ENCODE assay signal across 11 mouse cellular contexts in the genomic region with DNA sequence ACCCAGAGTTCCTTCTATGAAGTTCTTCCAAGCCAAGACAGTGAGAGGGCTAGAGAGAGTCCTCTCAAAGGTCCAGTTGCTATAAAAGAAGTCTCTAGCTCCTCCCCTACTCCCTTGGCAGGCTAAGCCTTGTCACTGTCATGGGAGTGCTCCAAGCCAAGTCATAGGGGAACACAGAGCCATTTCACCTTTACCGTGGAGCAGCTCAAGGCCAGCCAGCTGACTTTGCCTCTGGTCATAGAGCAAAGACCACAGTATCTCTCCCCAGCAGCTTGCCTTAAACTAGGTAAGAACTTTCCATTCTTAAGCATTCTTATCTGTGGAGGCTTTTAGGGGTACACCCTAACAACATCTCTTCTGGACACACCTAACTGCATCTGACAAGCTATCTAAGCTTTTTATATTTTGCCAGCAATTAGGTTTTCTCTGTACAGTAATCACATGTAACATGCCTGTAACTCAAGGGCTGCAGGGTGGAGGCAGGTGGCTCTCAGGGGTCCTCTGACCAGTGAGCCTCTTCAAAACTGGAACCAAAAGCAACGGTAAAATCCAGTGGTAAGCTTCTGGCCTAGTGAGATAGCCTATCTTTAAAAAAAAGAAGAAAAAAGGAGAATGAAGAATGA. TPM values are rescaled to one million over a fixed set of nuclear protein-coding genes. Genes with fewer than 3 reads are reported as not detected.
DNase-seq lines count a peak whose midpoint lies in the region; ATAC-seq and TF ChIP-seq lines count a peak whose summit lies in the region.
"Had no signal": no experiment of that assay in that cellular context is flagged by ENCODE, and none has a peak within 500 bp of the region (broad histone marks: within the 10 kb centered on the region; RNA-seq: fewer than 3 reads in every experiment).

No protein-coding gene starts in this region.

- H3K4me1 ChIP-seq in erythroblast, embryonic 14.5 days (ENCODE audit: control insufficient read depth), result peaks cover 56% of the 10 kb centered on the region
- H3K4me1 ChIP-seq in midbrain, postnatal 0 days (ENCODE audit: insufficient read depth, low read length), result 0 out of 2 replicates have a peak, but pooled peaks cover 3% of the 10 kb centered on the region
- peaks cover 30% of the 10 kb centered on the region for H3K4me1 ChIP-seq in forebrain, embryonic 15.5 days

- WGBS in midbrain, postnatal 0 days, result 80% methylated on average over 2 of the region's 2 CpGs
- WGBS in forebrain, embryonic 15.5 days, result 97% methylated on average over 2 of the region's 2 CpGs

- intact Hi-C loops in heart, postnatal 36 days (cut with DNase I), result no loop called here

- H3K4me2 ChIP-seq in midbrain, postnatal 0 days (ENCODE audit: low read depth, low read length, poor library complexity, severe bottlenecking), result no peak overlapping the region
- H3K4me2 ChIP-seq in forebrain, embryonic 15.5 days (replicated peaks), result no peak overlapping the region
- H3K4me2 ChIP-seq: hindbrain, embryonic 15.5 days had no signal

- no peak for TF ChIP-seq CTCF in midbrain, postnatal 0 days (IDR thresholded peaks at IDR 0.05)

- no peaks in the 10 kb centered on the region for H3K27me3 ChIP-seq in erythroblast, embryonic 14.5 days (ENCODE audit: control insufficient read depth)
- no peaks in the 10 kb centered on the region for H3K27me3 ChIP-seq in midbrain, postnatal 0 days (ENCODE audit: insufficient read depth, low read length)
- H3K27me3 ChIP-seq in forebrain, embryonic 15.5 days, result no peaks in the 10 kb centered on the region
- H3K27me3 ChIP-seq: hindbrain, embryonic 15.5 days had no signal

- H3K4me3 ChIP-seq in erythroblast, embryonic 14.5 days (replicated peaks), result peak overlapping the region; percentile 54
- H3K4me3 ChIP-seq in midbrain, postnatal 0 days (ENCODE audit: low read depth, low read length), result no peak overlapping the region
- H3K4me3 ChIP-seq in forebrain, embryonic 15.5 days, result no peak overlapping the region
- H3K4me3 ChIP-seq: hindbrain, embryonic 15.5 days had no signal

- H3K27ac ChIP-seq in midbrain, postnatal 0 days (ENCODE audit: low read depth, low read length), result no peak overlapping the region
- H3K27ac ChIP-seq in forebrain, embryonic 15.5 days (replicated peaks), result no peak overlapping the region
- H3K27ac ChIP-seq: hindbrain, embryonic 15.5 days had no signal

- H3K9me3 ChIP-seq in erythroblast, embryonic 14.5 days (ENCODE audit: control insufficient read depth, low read length), result peaks cover 4% of the 10 kb centered on the region
- no peaks in the 10 kb centered on the region for H3K9me3 ChIP-seq in midbrain, postnatal 0 days (ENCODE audit: low read length)
- H3K9me3 ChIP-seq in forebrain, embryonic 15.5 days, result no peaks in the 10 kb centered on the region
- H3K9me3 ChIP-seq: hindbrain, embryonic 15.5 days had no signal

- H3K9ac ChIP-seq in midbrain, postnatal 0 days (replicated peaks; ENCODE audit: low read length, poor library complexity, severe bottlenecking), result no peak overlapping the region
- no peak overlapping the region for H3K9ac ChIP-seq in forebrain, embryonic 15.5 days (replicated peaks)
- H3K9ac ChIP-seq: hindbrain, embryonic 15.5 days had no signal

- DNase-seq in cerebellum, adult 11 months, result peak; percentile 43
- peak; percentile 23 for DNase-seq in adrenal gland, postnatal 10 days
- peak; percentile 40 to 47 for DNase-seq in heart, postnatal 36 days
- DNase-seq in midbrain, postnatal 0 days (ENCODE audit: low spot score), result no peak
- DNase-seq: lung, adult 18-20 months; right cerebral cortex, postnatal 25 days had no signal

- no peak for ATAC-seq in cerebellum, adult (ENCODE audit: insufficient number of reproducible peaks, low FRiP score, low TSS enrichment)
- no peak for ATAC-seq in monocyte, adult 5-6 weeks (replicated peaks; ENCODE audit: insufficient number of reproducible peaks, low FRiP score, low TSS enrichment, poor library complexity, severe bottlenecking)
- no peak for ATAC-seq in midbrain, postnatal 0 days (ENCODE audit: low FRiP score)
- ATAC-seq in forebrain, embryonic 15.5 days (replicated peaks), result no peak

- peaks cover 42% of the 10 kb centered on the region for H3K36me3 ChIP-seq in erythroblast, embryonic 14.5 days (ENCODE audit: control insufficient read depth)
- no peaks in the 10 kb centered on the region for H3K36me3 ChIP-seq in midbrain, postnatal 0 days (ENCODE audit: insufficient read depth, low read length)
- H3K36me3 ChIP-seq in forebrain, embryonic 15.5 days, result peaks cover 14% of the 10 kb centered on the region

RNA-seq across cellular contexts. Expression of a gene that starts 4.4 kb away (rescaled TPM):
- total RNA-seq in adrenal gland, postnatal 10 days (2021), result 10 to 100 TPM; 41.8 to 52.0 TPM
- 9.5 and 14.5 TPM in 2 replicates for polyA plus RNA-seq in erythroblast, embryonic 14.5 days (2012)
- total RNA-seq in heart, postnatal 36 days (2021), result 10 to 100 TPM; 70.5 to 72.5 TPM
- total RNA-seq in monocyte, adult 5-6 weeks (2017), result 16.8 to 32.5 TPM (median 19.4 TPM) in 3 replicates
- 225 and 315 TPM in 2 replicates for total RNA-seq in midbrain, postnatal 0 days (2014; rRNA removed)
- 76.5 and 87.1 TPM in 2 replicates for polyA plus RNA-seq in midbrain, postnatal 0 days (2015; fragmentation: Nextera tagmentation; extraction: Ambion mirVana)
- polyA plus RNA-seq in forebrain, embryonic 15.5 days (2015; fragmentation: Nextera tagmentation; extraction: Ambion mirVana), result 79.8 and 83.6 TPM in 2 replicates

RNA-seq across cellular contexts. Expression of a gene that starts 19.4 kb away (rescaled TPM):
- 1 to 10 TPM; 4.7 to 7.4 TPM for total RNA-seq in adrenal gland, postnatal 10 days (2021)
- 0.62 and 0.88 TPM in 2 replicates for polyA plus RNA-seq in erythroblast, embryonic 14.5 days (2012)
- 10 to 100 TPM in 1 of 2 experiments, 1 to 10 TPM in 1; 8.9 to 10.5 TPM for total RNA-seq in heart, postnatal 36 days (2021)
- total RNA-seq in monocyte, adult 5-6 weeks (2017), result 2.1 to 3.1 TPM (median 2.7 TPM) in 3 replicates
- 98.8 and 115 TPM in 2 replicates for total RNA-seq in midbrain, postnatal 0 days (2014; rRNA removed)
- polyA plus RNA-seq in midbrain, postnatal 0 days (2015; fragmentation: Nextera tagmentation; extraction: Ambion mirVana), result 88.2 and 88.3 TPM in 2 replicates
- polyA plus RNA-seq in forebrain, embryonic 15.5 days (2015; fragmentation: Nextera tagmentation; extraction: Ambion mirVana), result 58.5 and 62.2 TPM in 2 replicates

RNA-seq across cellular contexts. Expression of a gene that starts 35.1 kb away (rescaled TPM):
- 100 to 1,000 TPM in 1 of 2 experiments, 10 to 100 TPM in 1; 96.8 to 105 TPM for total RNA-seq in adrenal gland, postnatal 10 days (2021)
- 0.86 and 1.1 TPM in 2 replicates for polyA plus RNA-seq in erythroblast, embryonic 14.5 days (2012)
- total RNA-seq in heart, postnatal 36 days (2021), result 100 to 1,000 TPM in 1 of 2 experiments, 10 to 100 TPM in 1; 92.4 to 100 TPM
- total RNA-seq in monocyte, adult 5-6 weeks (2017), result 145 to 153 TPM (median 153 TPM) in 3 replicates
- 153 and 199 TPM in 2 replicates for total RNA-seq in midbrain, postnatal 0 days (2014; rRNA removed)
- 46.8 and 50.4 TPM in 2 replicates for polyA plus RNA-seq in midbrain, postnatal 0 days (2015; fragmentation: Nextera tagmentation; extraction: Ambion mirVana)
- polyA plus RNA-seq in forebrain, embryonic 15.5 days (2015; fragmentation: Nextera tagmentation; extraction: Ambion mirVana), result 113 and 118 TPM in 2 replicates
